Mouse (Mus musculus) right cerebral cortex, postnatal 36 days (tissue): ENCODE measurements around the gene Stt3a.

ENCODE experiments used
- DNase-seq, 2 experiments: peaks; one replicate each; pipeline ENCODE4 v3.0.0; 2022; ENCODE audit warnings: low spot score in 2 of 2, mixed read lengths in 1 of 2

Stt3a gene

GRCm38 (mm10) chr9:36767203-36768143 is at the start of gene Stt3a:
Gene Stt3a (minus strand): TSS chr9:36767679.
- peak; percentile 99 to 100 for DNase-seq

GRCm38 (mm10) chr9:36814486-36814885 is 47.0 kb upstream of the Stt3a start:
- DNase-seq = no peak

GRCm38 (mm10) chr9:36808126-36808785 is 40.8 kb upstream of the Stt3a start:
- no peak for DNase-seq

- no peak for DNase-seq
Measured at GRCm38 (mm10) chr9:36805256-36805975, 37.9 kb upstream of the Stt3a start.

GRCm38 (mm10) chr9:36803926-36804325 is 36.4 kb upstream of the Stt3a start:
- DNase-seq = no peak

- no peak for DNase-seq
Measured at GRCm38 (mm10) chr9:36803386-36803785, 35.9 kb upstream of the Stt3a start.

- no peak for DNase-seq
Measured at GRCm38 (mm10) chr9:36802951-36803350, 35.5 kb upstream of the Stt3a start.

GRCm38 (mm10) chr9:36801961-36802360 is 34.5 kb upstream of the Stt3a start:
- DNase-seq = no peak

GRCm38 (mm10) chr9:36796781-36797555 is 29.5 kb upstream of the Stt3a start, which contains the start of gene Ei24:
Gene Ei24 (minus strand): TSS chr9:36797393.
- DNase-seq = peak; percentile 81 to 85

- no peak for DNase-seq
Measured at GRCm38 (mm10) chr9:36796224-36796623, 28.7 kb upstream of the Stt3a start.

GRCm38 (mm10) chr9:36795556-36795955 is 28.1 kb upstream of the Stt3a start:
- DNase-seq = no peak

- no peak for DNase-seq
Measured at GRCm38 (mm10) chr9:36794487-36794886, 27.0 kb upstream of the Stt3a start.

GRCm38 (mm10) chr9:36792191-36792590 is 24.7 kb upstream of the Stt3a start:
- no peak for DNase-seq

- no peak for DNase-seq
Measured at GRCm38 (mm10) chr9:36783921-36784320, 16.4 kb upstream of the Stt3a start.

- no peak for DNase-seq
Measured at GRCm38 (mm10) chr9:36769048-36769413, 1.6 kb upstream of the Stt3a start.

- DNase-seq = peak; percentile 39 to 47
Measured at GRCm38 (mm10) chr9:36768156-36769047, 923 bp upstream of the Stt3a start.

- no peak for DNase-seq
Measured at GRCm38 (mm10) chr9:36764378-36764777, 3.1 kb downstream of the Stt3a start.

- no peak for DNase-seq
Measured at GRCm38 (mm10) chr9:36727034-36727755, 40.3 kb downstream of the Stt3a start, which contains the start of gene Chek1. Gene Chek1 (minus strand): TSS chr9:36727065.
